Mouse (Mus musculus) thymus, adult 2 months (tissue): ENCODE results near the gene Fam219b. TPM values are rescaled to one million over a fixed set of nuclear protein-coding genes. Genes with fewer than 3 reads are reported as not detected.
A peak's percentile ranks its signal among the peaks of the same experiment; 100 is the strongest.

Source experiments
- DNase-seq: peaks from one replicate; pipeline ENCODE4 v3.0.0; 2021
- H3K27ac ChIP-seq: fragments of 200-500 bp; 2 replicates; pipeline ENCODE4 v1.5.1; 2012; ENCODE audit warnings: low read length, control low read depth; ENCODE audit not compliant: control insufficient read depth, insufficient read depth
- H3K27me3 ChIP-seq: fragments of 200-500 bp; 2 replicates; pipeline ENCODE4 v1.6.1; 2012; ENCODE audit warnings: mild to moderate bottlenecking, low read length, moderate library complexity, mixed read lengths; ENCODE audit not compliant: control insufficient read depth, insufficient read depth
- H3K36me3 ChIP-seq: fragments of 200-500 bp; 2 replicates; pipeline ENCODE4 v1.6.1; 2012; ENCODE audit warnings: mild to moderate bottlenecking, low read length, moderate library complexity; ENCODE audit not compliant: control insufficient read depth, insufficient read depth
- H3K4me1 ChIP-seq: fragments of 200-500 bp; replicated peaks from 2 replicates; pipeline ENCODE4 v1.6.1; 2012; ENCODE audit warnings: low read length; ENCODE audit not compliant: control insufficient read depth, insufficient read depth
- H3K4me3 ChIP-seq: fragments of 200-500 bp; 2 replicates; pipeline ENCODE4 v1.5.1; 2012; ENCODE audit warnings: mild to moderate bottlenecking, low read length, control low read depth, moderate library complexity; ENCODE audit not compliant: control insufficient read depth, insufficient read depth
- CTCF ChIP-seq: fragments of 200-500 bp; IDR thresholded peaks from 2 replicates; pipeline ENCODE4 v1.5.1; 2012; ENCODE audit warnings: mild to moderate bottlenecking, control low read depth, low read length, moderate library complexity, borderline replicate concordance; ENCODE audit not compliant: control insufficient read depth, poor library complexity, insufficient read depth; ENCODE audit errors: extremely low read depth
- POLR2A ChIP-seq: fragments of 200-500 bp; IDR thresholded peaks from 2 replicates; pipeline ENCODE4 v1.6.1; 2012; ENCODE audit warnings: mild to moderate bottlenecking, low read length, control low read depth, moderate library complexity; ENCODE audit not compliant: control insufficient read depth, poor library complexity, insufficient read depth; ENCODE audit errors: extremely low read depth
- WGBS: fragments of 180-500 bp; shearing (Covaris S2); methylation state at CpG from one replicate; pipeline ENCODE4 v1.1.7; 2018; 5-methylcytosine and 5-hydroxymethylcytosine counted together
- polyA plus RNA-seq: library from polyadenylated mRNA; depleted of rRNA; stranded (reverse); fragments of >200 nt; gene quantifications from 2 replicates; pipeline ENCODE4 v1.2.3, GENCODE M21; 2012

Fam219b gene
- polyA plus RNA-seq, 1 experiment: 10.4 TPM

GRCm38 (mm10) chr9:57560263-57560662, 22.9 kb downstream of the Fam219b start:
- no peaks in the 10 kb centered on the region for H3K27me3 ChIP-seq
- H3K27ac ChIP-seq: no peak overlapping the region
- TF ChIP-seq POLR2A: no peak
- no peak for TF ChIP-seq CTCF
- WGBS: 31% methylated on average over 7 of the region's 7 CpGs
- peaks cover 21% of the 10 kb centered on the region for H3K4me1 ChIP-seq
- H3K4me3 ChIP-seq: no peak overlapping the region
- H3K36me3 ChIP-seq: no peaks in the 10 kb centered on the region
- DNase-seq: no peak

- peak within 1 kb of the TSS; percentile 75 for H3K4me3 ChIP-seq
- no peaks in the 10 kb centered on the region for H3K27me3 ChIP-seq
- WGBS: under 1% methylated on average over 37 of the region's 37 CpGs
- peak; percentile 90 for DNase-seq
- H3K4me1 ChIP-seq: peaks cover 29% of the 10 kb centered on the region
- H3K27ac ChIP-seq: peak within 1 kb of the TSS; percentile 25; the same call in 1 of the 2 replicates
- no peaks in the 10 kb centered on the region for H3K36me3 ChIP-seq
- TF ChIP-seq POLR2A (no peak), CTCF (peak; percentile 21; the same call in 1 of the 2 replicates)
Measured at GRCm38 (mm10) chr9:57560861-57561710, 23.8 kb downstream of the Fam219b start, which contains the start of gene Scamp2. Gene Scamp2 (plus strand): TSS chr9:57560943.

- H3K4me1 ChIP-seq: peaks cover 29% of the 10 kb centered on the region
- no peak for DNase-seq
- no peaks in the 10 kb centered on the region for H3K36me3 ChIP-seq
- WGBS: 9% methylated on average over 13 of the region's 13 CpGs
- H3K27ac ChIP-seq: no peak overlapping the region
- TF ChIP-seq POLR2A: no peak
- no peak for TF ChIP-seq CTCF
- no peaks in the 10 kb centered on the region for H3K27me3 ChIP-seq
- H3K4me3 ChIP-seq: 0 out of 2 replicates have a peak overlapping the region, but pooled peaks have one; percentile 3
Measured at GRCm38 (mm10) chr9:57561711-57562099, 24.4 kb downstream of the Fam219b start.

GRCm38 (mm10) chr9:57562896-57563372, 25.6 kb downstream of the Fam219b start:
- Histone ChIP-seq H3K36me3 (peaks cover 2% of the 10 kb centered on the region), H3K27ac (no peak overlapping the region), H3K27me3 (no peaks in the 10 kb centered on the region), H3K4me3 (no peak overlapping the region), H3K4me1 (peaks cover 29% of the 10 kb centered on the region)
- no peak for DNase-seq
- TF ChIP-seq CTCF: no peak
- no peak for TF ChIP-seq POLR2A
- 86% methylated on average over 4 of the region's 4 CpGs for WGBS

GRCm38 (mm10) chr9:57564609-57565008, 27.3 kb downstream of the Fam219b start:
- H3K27me3 ChIP-seq: no peaks in the 10 kb centered on the region
- no peak overlapping the region for H3K27ac ChIP-seq
- H3K36me3 ChIP-seq: peaks cover 13% of the 10 kb centered on the region
- H3K4me3 ChIP-seq: no peak overlapping the region
- peaks cover 29% of the 10 kb centered on the region for H3K4me1 ChIP-seq
- no peak for DNase-seq
- TF ChIP-seq POLR2A (no peak), CTCF (no peak)
- WGBS: 66% methylated on average over 6 of the region's 6 CpGs

GRCm38 (mm10) chr9:57565741-57566221, 28.5 kb downstream of the Fam219b start:
- H3K4me3 ChIP-seq: no peak overlapping the region
- 53% methylated on average over 10 of the region's 10 CpGs for WGBS
- H3K27me3 ChIP-seq: no peaks in the 10 kb centered on the region
- peaks cover 13% of the 10 kb centered on the region for H3K36me3 ChIP-seq
- TF ChIP-seq CTCF: no peak
- no peak for DNase-seq
- peaks cover 27% of the 10 kb centered on the region for H3K4me1 ChIP-seq
- H3K27ac ChIP-seq: no peak overlapping the region
